Mouse (Mus musculus) liver, postnatal 0 days (tissue): ENCODE results near the gene Mrps21.

Experiments used
- CTCF ChIP-seq: sonication (generic); IDR thresholded peaks from 2 replicates; pipeline ENCODE4 v1.5.1; 2016; ENCODE audit warnings: antibody characterized with exemption, low read depth
- EP300 ChIP-seq: IDR thresholded peaks from 2 replicates; pipeline ENCODE4 v1.6.1; 2016; ENCODE audit warnings: antibody characterized with exemption, low read depth, mild to moderate bottlenecking

- no peak for TF ChIP-seq CTCF
- no peak for TF ChIP-seq EP300
These were observed 7.7 kb upstream of the Mrps21 start for GRCm38 (mm10) chr3:95879063-95879462.
